Mouse (Mus musculus) myocyte (in vitro differentiated cells): Measurements from ENCODE around the gene Dph1.

ENCODE experiments used
- E2F4 ChIP-seq: IDR thresholded peaks from one replicate; pipeline ENCODE4 v1.6.1; 2011; ENCODE audit warnings: mild to moderate bottlenecking, control low read depth, moderate library complexity; ENCODE audit not compliant: insufficient read depth
- MAX ChIP-seq: IDR thresholded peaks from one replicate; pipeline ENCODE4 v1.6.1; 2011; ENCODE audit warnings: low read depth, mild to moderate bottlenecking, control low read depth
- MYOD1 ChIP-seq, 3 experiments: IDR thresholded peaks; one replicate each; pipeline ENCODE4 v1.6.1; 2011; ENCODE audit warnings: control low read depth in 2 of 3, low read depth in 2 of 3, mild to moderate bottlenecking in 2 of 3, moderate library complexity in 1 of 3; ENCODE audit not compliant: insufficient read length in 2 of 3, control insufficient read depth in 1 of 3
- POLR2A ChIP-seq: IDR thresholded peaks from one replicate; pipeline ENCODE4 v1.6.1; 2011; ENCODE audit warnings: low read depth, mild to moderate bottlenecking, control low read depth, moderate library complexity; ENCODE audit not compliant: insufficient read length
- TCF12 ChIP-seq: IDR thresholded peaks from one replicate; pipeline ENCODE4 v1.6.1; 2011; ENCODE audit warnings: mild to moderate bottlenecking, control low read depth; ENCODE audit not compliant: poor library complexity, insufficient read depth, severe bottlenecking

DNA sequence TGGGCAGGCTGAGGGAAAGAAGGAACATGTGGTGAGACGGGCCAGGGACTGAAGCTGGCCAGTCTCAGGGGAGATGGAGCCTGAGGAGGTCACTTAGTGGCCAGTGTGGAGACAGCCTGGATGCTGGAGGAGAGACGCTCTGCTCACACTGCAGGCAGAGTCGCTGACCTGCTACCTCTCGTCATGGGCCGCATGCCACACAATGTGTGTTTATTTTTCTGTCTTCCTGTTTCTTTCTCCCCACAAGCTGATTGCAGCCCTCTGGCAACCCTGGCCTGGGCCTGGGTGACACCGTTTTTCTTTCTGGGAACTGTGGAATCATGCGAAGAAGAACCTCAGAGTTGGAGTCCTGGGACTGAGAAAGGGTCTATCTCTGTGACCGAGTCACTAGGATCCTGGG is 10.7 kb upstream of the Dph1 start:
- TF ChIP-seq MYOD1 (IDR thresholded peaks at IDR 0.05; ENCODE audit: control insufficient read depth in 1 of 3, insufficient read length in 2 of 3, low read depth in 2 of 3) (no peak), E2F4 (no peak), TCF12 (no peak), POLR2A (no peak), MAX (no peak)
